Mouse (Mus musculus) sigmoid colon, adult 10 weeks (tissue): ENCODE results near the gene Casp9. TPM values are rescaled to one million over a fixed set of nuclear protein-coding genes. Genes with fewer than 3 reads are reported as not detected.

ENCODE experiments used
- polyA plus RNA-seq: library from polyadenylated mRNA; stranded (reverse); fragments of 350-450 nt; fragmentation: Illumina TruSeq; extraction: RNeasy Lipid Tissue Mini Kit (QIAGEN cat#74804); gene quantifications from one replicate; pipeline ENCODE4 v1.2.3, GENCODE M21; 2014; ENCODE audit warnings: low read depth, low replicate concordance

The Casp9 gene
- polyA plus RNA-seq, result 13.6 TPM

DNA sequence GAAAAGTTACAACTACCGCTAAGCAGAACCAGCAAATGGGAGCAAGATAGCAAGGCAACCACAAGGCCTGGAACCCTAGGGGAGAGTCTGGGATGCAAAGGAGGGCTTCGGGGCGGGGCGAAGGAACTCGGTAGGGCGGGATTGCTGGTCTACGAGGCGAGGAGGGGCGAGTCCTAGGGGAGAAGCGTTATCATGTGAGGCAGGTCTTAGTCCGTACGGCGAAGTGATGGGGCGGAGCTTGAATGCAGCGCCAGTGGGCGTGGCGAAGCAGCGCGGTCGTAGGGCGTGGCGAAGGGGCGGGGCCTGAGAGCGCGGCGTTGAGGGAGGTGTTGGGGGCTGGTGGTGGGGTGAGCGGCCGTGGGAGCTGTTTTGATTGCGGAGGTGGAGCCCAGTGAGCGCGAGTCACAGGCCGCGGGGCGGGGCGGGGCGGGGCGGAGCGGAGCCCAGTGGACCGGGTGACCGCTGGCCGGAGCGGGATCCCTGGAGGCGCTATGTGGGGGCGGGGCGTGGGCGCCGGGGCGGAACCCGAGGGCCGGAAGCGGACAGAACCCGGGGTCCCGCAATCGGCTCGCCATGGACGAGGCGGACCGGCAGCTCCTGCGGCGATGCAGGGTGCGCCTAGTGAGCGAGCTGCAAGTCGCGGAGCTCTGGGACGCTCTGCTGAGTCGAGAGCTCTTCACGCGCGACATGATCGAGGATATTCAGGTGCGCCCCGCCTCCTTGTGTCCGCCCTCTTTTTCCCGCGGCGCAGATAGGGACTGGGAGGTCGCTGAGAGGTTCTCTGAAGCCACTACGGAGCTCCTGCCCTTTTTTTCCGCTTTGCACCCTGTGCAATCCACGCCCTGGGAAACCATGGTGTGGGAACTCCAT, at the start of gene Casp9:
Gene Casp9, plus strand, starts transcription at position 331 of the 870 bp plus-strand sequence.

DNA sequence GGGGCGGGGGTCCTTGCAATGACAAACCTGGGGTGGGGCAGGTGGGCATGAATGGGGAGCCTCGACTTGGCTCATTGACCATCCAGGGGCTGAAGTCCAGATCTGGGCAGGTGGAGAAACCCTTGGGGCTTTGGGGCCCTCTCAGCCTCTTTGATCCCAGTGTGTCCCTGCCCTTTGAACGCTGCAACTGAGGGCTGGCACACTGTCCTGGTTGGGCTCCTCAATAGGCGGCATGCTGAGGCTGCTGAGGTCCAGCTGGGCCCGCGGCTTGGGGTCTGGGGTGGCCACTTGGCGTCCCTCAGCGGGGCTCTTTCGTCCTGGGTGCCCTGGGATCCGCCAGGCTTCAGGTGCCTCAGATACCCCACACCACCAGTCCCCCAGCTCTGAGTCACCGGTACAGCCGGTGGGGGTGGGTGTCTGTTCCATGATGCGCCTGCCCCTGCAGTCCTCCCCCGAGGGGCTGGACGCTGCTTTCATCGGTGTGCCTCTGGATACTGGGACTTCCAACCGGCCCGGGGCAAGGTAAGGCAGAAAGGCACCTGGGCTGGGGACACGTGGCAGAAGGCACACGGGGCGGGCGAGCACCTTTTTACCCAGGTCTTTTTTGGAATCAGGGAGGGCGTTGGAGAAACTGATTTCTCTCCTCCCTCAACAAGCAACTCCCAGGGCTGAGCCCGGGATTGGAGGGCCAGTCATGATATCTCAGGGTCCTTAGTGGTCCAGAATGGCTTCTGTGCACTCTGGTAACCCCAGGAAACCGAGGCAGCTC, 46.6 kb upstream of the Casp9 start, which contains the start of gene Agmat:
Gene Agmat, plus strand, starts transcription at position 95 of the 769 bp plus-strand sequence.

DNA sequence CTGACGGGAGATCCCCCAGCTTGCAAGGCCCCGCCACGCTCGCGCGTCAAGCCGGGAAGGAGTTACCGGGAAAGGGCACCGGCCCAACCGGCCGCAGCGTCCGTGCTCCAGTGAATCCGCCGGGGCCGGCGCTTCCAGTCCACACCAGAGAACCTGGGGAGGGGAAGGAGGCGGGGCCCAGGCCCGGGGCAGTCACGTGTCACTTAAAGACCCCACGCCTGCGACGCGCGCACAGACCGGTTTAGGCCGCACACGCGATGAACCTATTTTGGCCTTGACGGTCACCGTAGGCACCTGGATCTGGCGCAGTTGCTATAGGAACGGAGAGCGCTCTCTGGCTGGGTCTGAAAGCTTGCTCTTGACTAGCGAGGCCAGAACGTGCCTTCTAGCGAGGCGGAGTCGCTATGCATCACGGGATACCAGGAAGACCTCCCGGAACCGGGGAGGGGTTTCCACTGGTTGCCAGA, 2.9 kb upstream of the Casp9 start, which contains the start of gene Dnajc16:
Gene Dnajc16, minus strand, starts transcription at position 408 of the 467 bp plus-strand sequence.

DNA sequence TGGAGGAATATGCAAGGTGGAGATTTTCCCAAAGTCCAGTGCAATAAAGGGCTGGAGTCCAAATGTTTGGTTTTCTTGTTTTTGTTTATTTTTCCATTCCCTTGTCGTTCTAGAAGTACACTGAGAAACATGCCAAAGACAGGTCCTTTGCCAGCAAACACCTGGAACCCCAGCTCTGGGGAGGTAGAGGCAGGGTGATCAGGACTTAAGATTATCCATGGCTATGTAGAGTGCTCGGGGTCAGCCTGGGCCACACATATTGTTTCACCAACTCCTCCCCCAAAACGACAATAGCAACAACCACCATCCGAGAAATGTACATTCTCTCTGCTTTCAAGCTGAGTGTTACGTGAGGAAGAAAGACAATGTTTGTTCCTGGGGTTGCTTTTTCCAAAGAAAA, 32.6 kb downstream of the Casp9 start, which contains the start of gene Cela2a:
Gene Cela2a, minus strand, starts transcription at position 101 of the 400 bp plus-strand sequence.

DNA sequence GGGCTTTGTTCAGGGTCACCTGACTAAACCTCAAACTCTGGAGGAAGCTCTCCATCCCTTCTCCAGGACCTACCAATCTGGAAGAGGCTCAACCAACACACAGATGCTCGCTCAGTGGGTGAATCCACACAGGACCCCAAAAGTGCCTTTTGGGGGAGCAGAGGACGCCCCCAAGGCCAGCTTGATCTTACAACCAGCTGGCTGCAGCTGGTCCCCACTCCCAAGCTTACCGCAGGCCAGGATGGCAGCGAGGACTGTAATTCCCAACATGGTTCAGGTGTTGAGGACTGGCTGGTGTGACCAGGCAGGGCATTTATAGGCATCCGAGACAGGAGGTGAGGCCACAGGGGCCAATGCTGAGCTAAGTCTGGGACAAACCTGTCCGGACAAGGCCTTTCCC, 52.6 kb downstream of the Casp9 start, which contains the start of gene Ctrc:
Gene Ctrc, minus strand, starts transcription at position 361 of the 400 bp plus-strand sequence.

Other genes starting within 250 kb of the Casp9 start
- gene Fblim1, start 187.5 kb upstream of the Casp9 start, polyA plus RNA-seq, result 55.8 TPM
- 2.5 TPM for gene Tmem82, start 175.0 kb upstream of the Casp9 start, polyA plus RNA-seq
- gene Slc25a34, start 169.8 kb upstream of the Casp9 start, polyA plus RNA-seq, result 0.79 TPM
- gene Plekhm2, start 128.7 kb upstream of the Casp9 start, polyA plus RNA-seq, result 1.3 TPM
- not detected for gene Rsc1a1, start 108.0 kb upstream of the Casp9 start, polyA plus RNA-seq
- gene Ddi2, start 70.2 kb upstream of the Casp9 start, polyA plus RNA-seq, result 45.4 TPM
- not detected for gene Agmat, start 46.9 kb upstream of the Casp9 start, polyA plus RNA-seq
- 4.8 TPM for gene Dnajc16, start 2.7 kb upstream of the Casp9 start, polyA plus RNA-seq
- 5.2 TPM for gene Cela2a, start 32.5 kb downstream of the Casp9 start, polyA plus RNA-seq
- not detected for gene Ctrc, start 52.7 kb downstream of the Casp9 start, polyA plus RNA-seq
- gene Efhd2, start 81.3 kb downstream of the Casp9 start, polyA plus RNA-seq, result 9.8 TPM
- 1.4 TPM for gene Fhad1, start 221.5 kb downstream of the Casp9 start, polyA plus RNA-seq